Mouse (Mus musculus): Measurements from ENCODE around the gene Nemp1. TPM values are rescaled to one million over a fixed set of nuclear protein-coding genes. Genes with fewer than 3 reads are reported as not detected.

Gene Nemp1
- total RNA-seq, 1 experiment = 23.6 TPM

GRCm38 (mm10) chr10:127721671-127722418 lies 55.1 kb downstream of the Nemp1 start:
- TF ChIP-seq ZC3H11A (IDR thresholded peaks at IDR 0.05; ENCODE audit: borderline replicate concordance, low read depth, low read length) (no peak), ZNF384 (IDR thresholded peaks at IDR 0.05; ENCODE audit: low read depth, low read length) (no peak), MAFK (IDR thresholded peaks at IDR 0.05; ENCODE audit: insufficient read depth, low read depth, low read length) (no peak), CHD2 (IDR thresholded peaks at IDR 0.05; ENCODE audit: low read depth, low read length) (no peak), HCFC1 (IDR thresholded peaks at IDR 0.05; ENCODE audit: borderline replicate concordance, insufficient read depth, low read length) (no peak)
- Histone ChIP-seq H3K9me3 (ENCODE audit: control insufficient read depth, insufficient read depth, low read depth, low read length) (no peaks in the 10 kb centered on the region), H3K4me3 (ENCODE audit: insufficient read depth in 1 of 2, low read depth in 1 of 2, low read length in 2 of 2, poor library complexity in 1 of 2, severe bottlenecking in 1 of 2) (no peak overlapping the region), H3K27ac (ENCODE audit: insufficient read depth, low read depth, low read length, poor library complexity, severe bottlenecking) (no peak overlapping the region), H3K9ac (ENCODE audit: insufficient read depth, low read depth, low read length, poor library complexity, severe bottlenecking) (no peak overlapping the region), H3K36me3 (ENCODE audit: control insufficient read depth, insufficient read depth, low read length, poor library complexity, severe bottlenecking) (no peaks in the 10 kb centered on the region), H3K4me1 (ENCODE audit: control insufficient read depth in 2 of 2, insufficient read depth in 2 of 2, low read length in 2 of 2, poor library complexity in 1 of 2) (peaks cover 2 to 20% of the 10 kb centered on the region in 2 experiments; a peak in 1 of 4 replicates)
- in situ Hi-C loops (cut with MboI; ENCODE audit: low sequenced_read_pairs in 2 of 2, unreplicated experiment in 2 of 2) = no loop called here
- DNase-seq (ENCODE audit: low read depth, low spot score) = no peak

- H3K36me3 ChIP-seq (ENCODE audit: control insufficient read depth, insufficient read depth, low read length, poor library complexity, severe bottlenecking) = no peaks in the 10 kb centered on the region
- no peak for DNase-seq (ENCODE audit: low read depth, low spot score)
- in situ Hi-C loops (cut with MboI; ENCODE audit: low sequenced_read_pairs in 2 of 2, unreplicated experiment in 2 of 2) = no loop called here
- no peak within 1 kb of the TSS for H3K4me3 ChIP-seq (ENCODE audit: insufficient read depth in 1 of 2, low read depth in 1 of 2, low read length in 2 of 2, poor library complexity in 1 of 2, severe bottlenecking in 1 of 2)
- H3K27ac ChIP-seq (ENCODE audit: insufficient read depth, low read depth, low read length, poor library complexity, severe bottlenecking) = no peak within 1 kb of the TSS; the same call in 1 of the 2 replicates
- H3K9me3 ChIP-seq (ENCODE audit: control insufficient read depth, insufficient read depth, low read depth, low read length) = no peaks in the 10 kb centered on the region
- peaks cover 4 to 24% of the 10 kb centered on the region in 2 experiments; a peak in 1 of 4 replicates for H3K4me1 ChIP-seq (ENCODE audit: control insufficient read depth in 2 of 2, insufficient read depth in 2 of 2, low read length in 2 of 2, poor library complexity in 1 of 2)
- no peak within 1 kb of the TSS for H3K9ac ChIP-seq (ENCODE audit: insufficient read depth, low read depth, low read length, poor library complexity, severe bottlenecking)
- no peak for TF ChIP-seq ZNF384 (IDR thresholded peaks at IDR 0.05; ENCODE audit: low read depth, low read length)
- no peak for TF ChIP-seq HCFC1 (IDR thresholded peaks at IDR 0.05; ENCODE audit: borderline replicate concordance, insufficient read depth, low read length)
- no peak for TF ChIP-seq ZC3H11A (IDR thresholded peaks at IDR 0.05; ENCODE audit: borderline replicate concordance, low read depth, low read length)
- TF ChIP-seq MAFK (IDR thresholded peaks at IDR 0.05; ENCODE audit: insufficient read depth, low read depth, low read length) = no peak
- no peak for TF ChIP-seq CHD2 (IDR thresholded peaks at IDR 0.05; ENCODE audit: low read depth, low read length)
Measured at GRCm38 (mm10) chr10:127724178-127724577, 57.5 kb downstream of the Nemp1 start, which contains the start of gene Tac2. Gene Tac2, plus strand, starts transcription at chr10:127724478.

GRCm38 (mm10) chr10:127725136-127725535 lies 58.4 kb downstream of the Nemp1 start:
- H3K9ac ChIP-seq (ENCODE audit: insufficient read depth, low read depth, low read length, poor library complexity, severe bottlenecking) = no peak overlapping the region
- no peak for TF ChIP-seq ZC3H11A (IDR thresholded peaks at IDR 0.05; ENCODE audit: borderline replicate concordance, low read depth, low read length)
- no peak for TF ChIP-seq CHD2 (IDR thresholded peaks at IDR 0.05; ENCODE audit: low read depth, low read length)
- TF ChIP-seq MAFK (IDR thresholded peaks at IDR 0.05; ENCODE audit: insufficient read depth, low read depth, low read length) = no peak
- no peak for TF ChIP-seq ZNF384 (IDR thresholded peaks at IDR 0.05; ENCODE audit: low read depth, low read length)
- no peak for TF ChIP-seq HCFC1 (IDR thresholded peaks at IDR 0.05; ENCODE audit: borderline replicate concordance, insufficient read depth, low read length)
- no peaks in the 10 kb centered on the region for H3K36me3 ChIP-seq (ENCODE audit: control insufficient read depth, insufficient read depth, low read length, poor library complexity, severe bottlenecking)
- H3K4me1 ChIP-seq (ENCODE audit: control insufficient read depth in 2 of 2, insufficient read depth in 2 of 2, low read length in 2 of 2, poor library complexity in 1 of 2) = peaks cover 4 to 22% of the 10 kb centered on the region in 2 experiments; a peak in 1 of 4 replicates
- in situ Hi-C loops (cut with MboI; ENCODE audit: low sequenced_read_pairs in 2 of 2, unreplicated experiment in 2 of 2) = no loop called here
- no peaks in the 10 kb centered on the region for H3K9me3 ChIP-seq (ENCODE audit: control insufficient read depth, insufficient read depth, low read depth, low read length)
- H3K27ac ChIP-seq (ENCODE audit: insufficient read depth, low read depth, low read length, poor library complexity, severe bottlenecking) = no peak overlapping the region; the same call in 1 of the 2 replicates
- DNase-seq (ENCODE audit: low read depth, low spot score) = no peak
- no peak overlapping the region for H3K4me3 ChIP-seq (ENCODE audit: insufficient read depth in 1 of 2, low read depth in 1 of 2, low read length in 2 of 2, poor library complexity in 1 of 2, severe bottlenecking in 1 of 2)

GRCm38 (mm10) chr10:127728437-127728836 lies 61.7 kb downstream of the Nemp1 start:
- in situ Hi-C loops (cut with MboI; ENCODE audit: low sequenced_read_pairs in 2 of 2, unreplicated experiment in 2 of 2) = no loop called here
- no peak overlapping the region for H3K27ac ChIP-seq (ENCODE audit: insufficient read depth, low read depth, low read length, poor library complexity, severe bottlenecking)
- H3K36me3 ChIP-seq (ENCODE audit: control insufficient read depth, insufficient read depth, low read length, poor library complexity, severe bottlenecking) = no peaks in the 10 kb centered on the region
- H3K9me3 ChIP-seq (ENCODE audit: control insufficient read depth, insufficient read depth, low read depth, low read length) = no peaks in the 10 kb centered on the region
- no peak overlapping the region for H3K9ac ChIP-seq (ENCODE audit: insufficient read depth, low read depth, low read length, poor library complexity, severe bottlenecking)
- peaks cover 6 to 7% of the 10 kb centered on the region in 2 experiments; a peak in 1 of 4 replicates for H3K4me1 ChIP-seq (ENCODE audit: control insufficient read depth in 2 of 2, insufficient read depth in 2 of 2, low read length in 2 of 2, poor library complexity in 1 of 2)
- DNase-seq (ENCODE audit: low read depth, low spot score) = no peak
- no peak overlapping the region for H3K4me3 ChIP-seq (ENCODE audit: insufficient read depth in 1 of 2, low read depth in 1 of 2, low read length in 2 of 2, poor library complexity in 1 of 2, severe bottlenecking in 1 of 2)
- TF ChIP-seq ZC3H11A (IDR thresholded peaks at IDR 0.05; ENCODE audit: borderline replicate concordance, low read depth, low read length) = no peak
- TF ChIP-seq MAFK (IDR thresholded peaks at IDR 0.05; ENCODE audit: insufficient read depth, low read depth, low read length) = no peak
- TF ChIP-seq CHD2 (IDR thresholded peaks at IDR 0.05; ENCODE audit: low read depth, low read length) = no peak
- TF ChIP-seq HCFC1 (IDR thresholded peaks at IDR 0.05; ENCODE audit: borderline replicate concordance, insufficient read depth, low read length) = no peak
- TF ChIP-seq ZNF384 (IDR thresholded peaks at IDR 0.05; ENCODE audit: low read depth, low read length) = no peak
